Mouse (Mus musculus) right cerebral cortex, postnatal 10 days (tissue): ENCODE results near the gene Nol11.

Experiments used
- DNase-seq, 2 experiments: peaks; one replicate each; pipeline ENCODE4 v3.0.0; 2021; ENCODE audit warnings: low spot score in 2 of 2

Nol11 gene

DNA sequence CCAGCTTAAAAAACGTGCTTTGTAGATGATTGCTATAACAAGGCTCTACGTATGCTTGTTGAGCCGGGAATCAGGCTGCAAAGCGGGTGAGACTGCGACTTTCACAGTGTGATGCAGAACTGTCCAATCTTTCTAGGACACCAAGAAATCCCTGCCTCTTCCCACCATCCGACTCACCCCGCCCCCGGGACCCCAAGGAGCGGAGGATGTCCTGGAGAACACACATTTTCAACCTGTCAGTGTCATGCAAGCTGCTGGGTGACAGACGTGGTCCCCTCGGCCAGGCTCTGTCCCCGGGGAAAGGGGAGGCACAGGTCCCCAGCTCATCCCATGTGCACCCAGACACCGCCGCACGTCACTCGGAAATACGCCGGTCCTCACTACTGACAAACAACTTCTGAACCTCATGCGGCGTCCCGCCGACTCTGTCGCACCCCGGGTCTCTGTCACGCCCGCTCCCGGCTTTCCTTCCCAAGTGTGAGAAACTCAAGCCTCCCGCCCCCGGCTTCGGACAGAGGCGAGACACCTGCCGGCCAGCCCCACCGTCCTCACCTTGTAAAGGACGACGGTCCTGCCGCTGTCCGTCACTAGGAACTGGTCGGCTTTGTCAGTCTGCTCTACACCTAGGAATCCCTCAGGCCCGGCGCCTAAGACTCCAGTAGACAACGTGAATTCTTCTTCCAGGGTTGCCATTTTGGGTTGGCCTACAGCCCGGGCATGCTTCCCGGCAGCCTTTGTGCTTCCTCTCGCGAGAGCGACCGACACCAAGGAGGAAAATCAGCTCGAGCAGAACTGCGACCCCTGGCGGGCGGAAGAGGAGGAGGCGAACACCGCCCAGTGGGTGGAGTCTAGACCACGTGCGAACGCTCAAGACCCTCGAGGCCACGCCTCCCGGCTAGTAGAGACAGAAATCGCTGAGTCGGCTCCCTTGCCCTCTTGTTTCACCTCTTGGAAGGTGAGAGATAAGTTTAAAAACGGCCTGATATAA is at the start of gene Nol11:
Nol11 (minus strand) TSS at position 817 of the 988 bp plus-strand sequence.
- peak; percentile 99 for DNase-seq

DNA sequence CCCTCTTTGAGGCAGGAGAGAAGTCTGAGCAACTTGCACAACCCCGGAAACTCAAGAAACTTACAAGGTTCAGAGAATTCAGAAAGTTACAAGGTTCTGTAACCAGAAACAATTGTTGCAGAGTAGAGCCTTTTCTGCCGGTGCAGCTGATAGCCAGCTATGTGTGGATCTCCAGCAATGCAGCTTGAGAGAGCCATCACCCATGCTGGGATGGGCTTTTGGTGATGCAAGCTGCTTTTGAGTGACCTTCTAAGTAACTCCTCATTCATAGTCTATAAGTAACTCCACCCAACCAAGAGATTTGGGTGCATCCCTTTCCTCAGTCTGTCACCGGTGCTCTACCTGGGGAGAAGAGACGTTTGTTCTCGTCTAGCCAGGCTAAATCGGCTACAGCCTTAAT is 49.3 kb upstream of the Nol11 start:
- DNase-seq, result no peak

DNA sequence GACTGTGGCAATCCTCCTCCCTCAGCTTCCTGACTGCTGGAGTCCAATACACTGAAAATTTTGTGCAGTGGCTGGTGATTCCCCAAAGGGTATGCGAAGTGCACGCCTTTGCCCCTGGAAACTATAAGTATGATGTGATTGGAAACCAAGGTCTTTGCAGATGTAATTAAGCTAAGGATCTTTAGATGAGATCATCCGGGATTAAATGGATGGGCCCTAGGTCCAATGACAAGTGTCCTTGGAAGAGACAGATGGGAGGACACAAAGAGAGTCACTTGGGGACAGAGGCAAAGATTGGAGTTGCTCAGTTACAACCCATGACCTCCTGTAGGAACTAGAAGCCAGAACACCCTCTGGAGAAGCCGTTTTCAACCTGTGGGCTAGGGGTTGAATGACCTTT is 48.4 kb upstream of the Nol11 start:
- no peak for DNase-seq

DNA sequence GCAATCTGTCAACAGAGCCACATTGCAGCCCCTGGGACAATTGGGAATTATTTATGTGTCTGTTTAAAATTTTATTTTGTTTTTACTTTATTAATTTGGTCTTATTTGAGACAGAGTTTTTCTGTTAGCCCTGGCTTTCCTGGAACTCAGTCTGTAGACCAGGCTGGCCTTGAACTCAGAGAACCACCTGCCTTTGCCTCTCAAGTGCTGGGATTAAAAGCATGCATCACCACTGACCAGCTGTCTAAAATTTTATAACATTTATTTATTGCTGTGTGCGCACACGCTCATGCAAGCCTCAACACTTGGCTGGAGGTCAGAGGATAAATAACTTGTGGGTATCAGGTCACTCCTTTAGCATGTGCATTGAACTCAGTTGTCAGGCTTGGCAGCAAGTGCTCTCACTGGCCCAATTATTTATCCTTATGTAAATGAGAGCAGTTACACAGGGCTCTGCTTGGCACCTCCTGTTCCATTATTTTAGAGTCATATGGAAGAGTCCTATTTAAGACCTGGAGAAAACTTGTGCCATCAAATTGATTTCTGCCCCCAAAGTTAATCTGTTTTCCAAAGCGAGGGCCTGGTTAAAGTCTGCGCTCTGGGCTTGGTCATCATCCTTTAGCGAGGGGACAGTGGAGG is 44.2 kb upstream of the Nol11 start:
- DNase-seq, result no peak

DNA sequence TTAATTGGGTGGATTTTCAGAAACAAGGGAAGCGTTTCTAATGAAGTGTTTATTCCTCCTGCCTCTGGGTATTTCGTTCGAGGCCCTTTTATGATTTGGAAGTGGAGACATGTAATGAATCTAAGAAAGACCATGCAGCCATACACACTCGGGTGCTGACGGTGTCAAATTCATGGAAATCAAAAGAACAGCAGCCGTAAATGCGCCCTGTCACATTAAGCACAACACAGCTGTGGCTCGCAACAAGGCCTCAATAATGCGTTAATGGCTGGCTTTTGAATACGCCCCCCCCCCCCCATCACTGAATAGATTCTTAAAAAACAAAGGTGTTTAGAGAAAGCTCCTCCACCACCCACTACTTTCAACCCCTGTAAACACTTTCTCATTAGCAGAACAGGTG is 40.9 kb upstream of the Nol11 start:
- no peak for DNase-seq

DNA sequence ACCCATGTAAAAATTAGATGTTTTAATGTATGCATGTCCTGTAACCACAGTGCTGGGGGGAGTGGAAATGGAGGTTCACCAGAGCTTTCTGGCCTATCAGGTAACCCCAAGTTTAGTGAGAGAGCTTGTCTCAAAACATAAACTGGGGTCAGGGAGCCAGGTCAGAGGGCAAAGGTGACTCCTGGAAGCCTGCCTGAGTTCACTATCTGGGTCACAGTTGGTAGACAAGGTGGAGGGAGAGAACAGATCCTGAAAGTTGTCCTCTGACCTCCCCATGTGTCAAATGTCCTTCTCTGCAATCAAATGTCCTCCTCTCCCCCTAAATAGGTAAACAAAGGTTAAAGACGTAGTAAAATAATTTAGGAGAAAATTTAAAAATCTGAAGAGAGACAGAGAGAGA is 37.2 kb upstream of the Nol11 start:
- no peak for DNase-seq

DNA sequence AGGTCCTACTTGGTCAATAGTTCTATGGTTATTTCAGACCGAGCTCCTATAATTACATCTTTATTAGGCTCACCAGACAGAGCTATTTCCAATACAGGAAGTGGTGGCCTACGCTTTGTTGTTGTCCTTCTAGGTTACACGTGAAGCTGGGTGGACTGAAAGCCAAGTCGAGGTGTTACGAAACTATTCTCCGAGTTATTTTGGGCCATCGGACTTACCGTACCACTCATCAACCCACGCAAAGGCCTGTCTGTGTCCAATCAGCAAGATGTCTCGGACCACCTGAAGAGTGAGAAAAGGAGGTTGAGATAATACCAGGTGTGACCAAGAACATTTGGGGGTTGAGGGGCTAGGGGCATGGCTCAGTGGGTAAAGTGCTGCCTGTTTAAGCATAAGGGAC is 36.8 kb upstream of the Nol11 start:
- no peak for DNase-seq

DNA sequence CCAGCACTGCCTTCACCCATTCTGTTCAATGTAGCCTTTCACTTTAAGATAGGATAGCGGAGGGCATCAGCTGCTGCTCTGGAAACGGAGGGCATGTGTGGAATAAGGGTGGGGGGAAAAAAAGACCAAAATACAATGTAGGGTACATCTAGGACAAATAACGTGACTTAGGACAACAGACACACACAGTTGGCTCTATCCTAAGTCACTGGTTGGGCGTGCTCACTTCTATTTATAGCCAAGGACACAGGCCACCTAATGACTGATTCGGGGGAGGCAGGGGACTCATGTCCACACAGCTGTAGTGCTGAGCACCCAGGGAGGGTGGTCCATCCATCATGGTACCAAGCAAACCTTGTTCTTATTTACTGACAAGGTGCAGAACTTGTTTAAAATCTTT is 36.1 kb upstream of the Nol11 start:
- DNase-seq, result no peak

DNA sequence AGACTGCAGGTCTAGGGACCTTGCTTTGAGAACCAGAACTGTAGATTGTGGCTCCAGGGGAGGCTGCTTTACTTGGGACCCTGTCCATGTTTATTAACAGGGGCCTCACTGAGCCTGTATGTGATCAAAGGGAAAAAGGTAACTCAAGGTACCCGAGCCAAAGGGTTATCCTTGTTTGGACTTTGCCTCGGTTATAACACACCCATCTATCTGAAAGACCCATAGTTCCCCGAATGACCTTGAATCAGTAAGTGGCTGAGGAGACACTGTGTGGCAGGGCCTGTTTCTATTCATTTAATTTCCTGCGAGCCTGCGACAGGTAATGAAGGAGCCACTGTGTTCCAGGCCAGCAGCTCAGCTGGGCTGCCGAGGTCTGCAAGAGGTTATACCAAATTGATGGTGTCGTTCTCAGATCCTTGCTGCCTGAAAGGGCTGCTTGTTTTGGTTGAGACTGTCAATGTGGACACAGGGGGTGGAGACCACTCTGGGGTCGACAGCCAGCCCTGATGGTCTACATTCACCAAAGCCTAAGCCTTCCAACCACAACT is 34.6 kb upstream of the Nol11 start:
- DNase-seq, result no peak

DNA sequence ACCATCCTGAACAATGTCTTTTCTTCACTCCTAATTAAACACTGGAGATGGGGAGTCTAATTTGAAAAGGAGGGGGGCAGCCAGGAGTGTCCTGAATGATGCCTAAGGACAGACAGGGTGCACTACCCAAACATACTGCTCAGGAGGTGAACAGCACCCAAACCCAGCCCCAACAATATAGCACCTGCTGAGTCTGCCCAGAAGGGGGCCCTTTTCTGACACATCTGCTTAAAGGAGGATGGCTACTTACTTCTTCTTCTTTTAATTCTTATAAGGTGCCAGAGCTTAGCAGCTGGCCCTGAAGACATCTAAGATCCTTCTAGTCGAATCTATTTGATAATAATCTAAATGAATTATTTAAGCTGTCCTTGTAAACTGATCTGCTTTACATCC is 34.0 kb upstream of the Nol11 start:
- DNase-seq, result no peak

DNA sequence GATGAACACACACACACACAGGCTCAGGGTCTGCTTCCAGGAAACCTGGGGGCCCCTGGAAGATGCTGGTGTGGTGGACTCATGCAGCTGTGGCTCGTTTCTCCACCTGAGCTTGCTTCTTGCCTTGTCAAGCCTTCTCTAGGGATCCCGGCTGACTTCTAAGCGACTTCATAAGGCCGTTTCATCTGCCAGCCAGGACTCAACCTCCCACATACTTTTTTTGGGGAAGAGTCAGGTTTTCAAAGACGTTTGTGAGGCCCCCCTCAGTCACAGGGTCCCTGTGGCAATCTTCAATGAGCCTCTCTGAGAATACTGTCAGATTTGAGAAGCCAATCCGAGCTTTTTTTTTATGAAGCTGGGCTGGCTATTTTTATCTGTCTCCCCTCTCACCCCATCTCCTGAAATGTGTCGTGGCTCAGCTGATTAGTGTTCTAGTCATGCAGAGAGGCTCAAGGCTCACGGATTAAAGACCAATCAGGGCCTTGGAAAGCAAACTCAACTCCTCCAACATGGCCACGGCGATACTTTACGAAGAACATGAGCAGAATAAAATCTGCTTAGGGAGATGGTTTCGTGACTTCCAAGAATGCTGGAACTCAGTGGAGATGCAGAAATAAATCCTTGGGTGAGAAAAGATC is 33.5 kb upstream of the Nol11 start:
- no peak for DNase-seq

DNA sequence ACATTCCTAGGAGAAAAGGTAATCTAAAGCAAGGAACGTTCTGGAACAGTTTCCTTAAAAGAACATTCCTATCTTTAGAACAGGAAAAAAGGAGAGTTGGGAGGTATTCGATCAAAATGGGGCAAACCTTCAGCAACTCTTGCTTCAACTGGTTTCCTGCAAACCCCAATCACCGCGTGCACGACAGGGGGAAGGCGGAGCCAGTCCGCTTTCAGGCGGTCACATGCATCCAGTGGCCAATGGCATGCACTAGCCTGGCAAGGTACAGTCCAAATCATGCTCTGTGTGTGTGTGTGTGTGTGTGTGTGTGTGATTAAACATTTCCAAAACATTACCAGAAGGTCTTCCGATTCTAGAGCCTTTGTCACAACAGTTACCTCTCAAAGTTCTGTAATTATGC is 25.9 kb upstream of the Nol11 start:
- DNase-seq, result no peak

DNA sequence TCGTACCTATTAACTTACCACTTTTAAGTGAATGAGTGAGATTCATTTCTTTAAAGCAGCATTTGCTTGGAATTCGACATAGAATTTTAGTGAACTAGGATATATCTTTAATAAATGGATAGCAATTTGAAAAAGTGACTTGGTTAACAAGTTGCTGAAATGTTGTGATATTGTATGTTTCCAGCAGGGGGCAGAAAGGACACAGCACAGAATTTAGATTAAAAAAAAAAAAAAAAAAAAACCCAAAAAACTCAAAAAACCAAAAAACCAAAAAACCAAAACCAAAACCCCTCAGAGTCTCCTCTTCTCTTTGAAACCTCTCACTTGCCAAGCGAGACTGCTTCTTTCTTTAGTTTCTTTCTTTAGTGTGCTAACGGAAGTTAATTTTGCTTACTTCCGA is 24.6 kb upstream of the Nol11 start:
- DNase-seq, result no peak

DNA sequence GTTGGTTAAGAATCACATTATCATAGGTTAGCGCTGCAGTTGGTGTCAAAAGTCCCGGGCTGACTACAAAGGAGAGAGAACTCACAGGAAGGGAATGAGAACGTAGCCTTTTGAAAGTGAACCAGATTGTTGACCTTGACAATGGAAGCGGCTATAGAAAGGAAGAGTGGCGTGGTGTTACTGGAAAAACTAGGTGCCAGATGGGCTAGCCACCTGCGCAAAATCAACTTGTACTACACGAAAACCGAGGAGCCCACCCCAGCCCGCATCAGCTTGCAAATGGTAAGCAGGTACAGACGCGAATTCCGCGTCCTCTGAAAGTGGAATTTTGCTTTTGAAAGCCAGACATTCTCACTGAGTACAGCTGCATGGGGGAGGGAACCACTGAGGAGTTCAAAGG is 20.6 kb upstream of the Nol11 start:
- DNase-seq, result peak in 1 of 2 experiments; percentile 35

DNA sequence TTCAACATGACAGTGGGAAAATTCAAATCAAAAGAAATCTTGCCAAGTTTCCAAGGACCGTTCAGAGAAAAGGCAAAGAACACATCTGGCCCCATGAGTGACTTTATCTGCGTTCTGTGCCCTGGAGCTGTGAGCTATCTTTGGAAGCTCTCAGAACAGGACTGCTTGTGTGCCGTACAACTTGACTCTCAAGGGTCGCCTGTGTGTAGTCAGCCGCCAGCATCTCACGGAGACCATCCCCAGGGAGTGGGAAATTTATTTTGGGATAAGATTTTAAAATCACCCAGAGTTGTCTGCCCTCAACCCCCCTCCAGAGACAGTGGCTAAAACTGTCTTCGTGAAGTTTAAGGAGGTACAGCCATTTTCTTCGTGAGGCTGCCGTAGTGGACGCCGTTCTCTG is 12.6 kb upstream of the Nol11 start:
- no peak for DNase-seq

DNA sequence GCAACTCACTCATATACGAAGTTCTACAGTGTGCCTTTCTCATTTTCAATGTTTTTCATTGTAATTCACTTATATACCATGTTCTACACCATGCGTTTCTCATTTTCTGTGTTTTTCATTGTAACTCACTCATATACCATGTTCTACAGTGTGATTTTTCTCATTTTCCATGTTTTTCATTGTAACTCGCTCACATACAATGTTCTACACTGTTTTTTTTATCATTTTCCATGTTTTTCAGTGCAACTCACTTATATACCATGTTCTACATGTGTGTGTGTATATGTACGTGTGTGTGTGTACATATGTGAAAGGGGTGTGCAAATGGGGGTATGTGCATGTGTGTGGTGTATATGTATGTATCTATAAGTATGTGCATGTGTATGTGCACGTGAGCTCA is 10.1 kb upstream of the Nol11 start:
- no peak for DNase-seq

DNA sequence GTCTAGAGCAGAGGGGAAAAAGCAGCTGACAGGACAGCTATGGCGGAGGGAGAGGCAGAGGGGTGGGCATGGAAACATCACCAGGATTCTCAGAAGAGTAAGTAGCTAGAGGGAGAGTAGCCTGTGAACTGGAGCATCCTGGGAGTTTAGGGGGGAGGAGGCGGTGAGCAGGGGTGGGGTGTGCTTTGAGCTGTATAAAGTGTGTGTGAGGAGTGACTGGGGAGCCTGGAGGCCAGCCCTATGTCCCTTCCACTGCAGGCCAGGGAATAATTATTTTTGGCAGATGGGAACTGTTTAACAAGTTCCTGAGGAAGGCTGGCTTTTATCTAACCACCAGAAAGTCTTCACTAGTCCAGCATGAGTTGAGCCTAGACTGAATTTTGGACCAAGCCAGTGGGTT is 6.2 kb upstream of the Nol11 start:
- no peak for DNase-seq

DNA sequence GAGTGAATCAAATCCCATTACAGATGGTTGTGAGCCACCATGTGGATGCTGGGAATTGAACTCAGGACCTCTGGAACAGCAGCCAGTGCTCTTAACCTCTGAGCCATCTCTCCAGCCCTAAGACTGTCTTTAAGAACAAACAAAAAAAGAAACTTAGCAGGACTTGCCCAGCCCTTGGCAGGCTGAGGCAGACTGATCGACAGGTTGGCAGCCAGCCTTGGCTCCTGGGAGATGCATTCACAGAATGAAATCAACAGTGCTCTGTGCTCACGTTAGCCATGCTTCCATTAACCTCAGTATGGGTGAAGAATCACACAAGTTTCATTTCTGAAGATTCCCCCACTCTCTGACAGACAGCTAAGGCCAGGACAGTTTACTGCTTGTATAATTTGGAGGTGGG is 1.2 kb upstream of the Nol11 start:
- DNase-seq, result peak; percentile 41 to 45

DNA sequence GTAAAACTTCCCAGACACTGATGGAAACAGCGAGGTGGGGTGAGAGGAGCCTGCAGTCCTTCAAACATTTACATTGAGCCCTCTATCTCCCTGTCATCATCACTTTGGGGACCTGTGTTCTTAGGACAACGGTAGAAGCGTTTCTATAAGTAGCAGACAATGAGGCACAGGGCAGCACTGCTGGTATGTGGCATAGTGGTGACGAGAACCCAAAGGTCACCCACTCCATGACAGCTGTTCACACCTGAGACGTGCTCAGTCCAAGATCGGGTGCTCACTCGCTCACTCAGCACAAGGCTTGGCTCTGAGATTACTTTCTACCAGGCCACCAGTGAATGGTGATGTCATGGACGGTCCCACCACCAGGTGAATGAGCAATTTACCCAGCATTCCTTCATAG is 5.4 kb downstream of the Nol11 start:
- no peak for DNase-seq

DNA sequence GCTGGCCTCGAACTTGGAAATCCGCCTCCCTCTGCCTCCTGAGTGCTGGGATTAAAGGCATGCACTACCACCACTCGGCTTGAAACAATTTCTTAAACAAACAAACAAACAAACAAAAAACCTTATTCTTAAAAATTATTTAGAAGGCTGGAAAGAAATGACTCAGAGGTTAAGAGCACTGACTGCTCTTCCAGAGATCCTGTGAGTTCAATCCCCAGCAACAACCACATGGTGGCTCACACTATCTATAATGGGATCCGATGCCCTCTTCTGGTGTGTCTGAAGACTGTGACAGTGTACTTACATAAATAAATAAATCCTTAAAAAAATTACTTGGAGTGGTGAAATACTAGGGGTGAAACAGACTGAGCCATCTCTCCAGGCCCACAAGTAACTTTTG is 28.0 kb downstream of the Nol11 start:
- DNase-seq, result no peak

DNA sequence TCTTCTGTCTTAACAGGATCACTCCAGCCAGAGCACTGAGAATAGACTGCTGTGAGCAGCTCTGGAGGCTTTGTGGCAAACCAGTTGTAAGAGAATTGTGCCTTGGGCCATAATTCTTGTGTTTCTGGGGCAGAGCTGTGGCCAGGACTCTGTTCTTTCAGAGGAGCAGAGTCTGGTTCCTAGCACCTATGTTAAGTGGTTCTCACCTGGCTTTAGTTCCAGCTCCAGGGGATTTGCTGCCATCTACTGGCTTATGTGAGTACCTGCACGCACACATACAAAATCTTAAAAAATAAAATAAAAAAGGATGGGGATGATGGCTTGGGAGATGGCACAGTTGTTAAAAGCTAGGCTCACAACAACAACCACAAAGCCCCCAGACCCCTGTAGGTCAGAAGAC is 30.1 kb downstream of the Nol11 start:
- DNase-seq, result no peak

DNA sequence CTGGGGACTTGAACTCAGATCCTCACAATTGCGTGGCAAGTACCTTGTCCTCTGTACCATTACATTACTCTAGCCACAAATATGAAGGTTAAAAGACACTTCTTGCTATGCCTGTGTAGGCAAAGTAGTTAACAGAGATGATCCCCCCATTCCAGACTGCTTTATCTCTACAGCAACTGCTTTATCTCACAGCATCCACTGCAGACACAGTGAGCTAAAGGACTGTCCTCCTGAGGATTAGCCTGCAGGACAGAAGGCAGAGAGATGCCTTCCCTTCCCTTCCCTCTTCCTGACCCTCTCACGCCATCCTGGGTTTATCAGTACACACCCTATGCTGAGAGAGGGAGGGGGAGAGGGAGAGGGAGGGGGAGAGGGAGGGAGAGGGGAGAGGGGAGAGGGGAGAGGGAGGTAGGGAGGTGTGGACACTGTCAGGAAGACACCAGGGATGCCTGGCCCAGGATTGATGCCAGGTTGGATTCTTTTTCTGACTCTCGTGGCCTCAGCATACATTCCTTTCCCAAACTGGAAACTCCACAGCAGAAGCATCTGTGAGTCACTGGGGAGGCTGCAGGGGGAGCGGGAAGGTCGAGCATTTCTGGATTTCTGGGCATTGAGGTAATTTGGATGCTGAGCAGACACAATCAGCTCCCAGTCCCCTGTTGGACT is 32.1 kb downstream of the Nol11 start:
- DNase-seq, result no peak
